Mouse (Mus musculus): ENCODE measurements around the gene Dnajb6.

DNA sequence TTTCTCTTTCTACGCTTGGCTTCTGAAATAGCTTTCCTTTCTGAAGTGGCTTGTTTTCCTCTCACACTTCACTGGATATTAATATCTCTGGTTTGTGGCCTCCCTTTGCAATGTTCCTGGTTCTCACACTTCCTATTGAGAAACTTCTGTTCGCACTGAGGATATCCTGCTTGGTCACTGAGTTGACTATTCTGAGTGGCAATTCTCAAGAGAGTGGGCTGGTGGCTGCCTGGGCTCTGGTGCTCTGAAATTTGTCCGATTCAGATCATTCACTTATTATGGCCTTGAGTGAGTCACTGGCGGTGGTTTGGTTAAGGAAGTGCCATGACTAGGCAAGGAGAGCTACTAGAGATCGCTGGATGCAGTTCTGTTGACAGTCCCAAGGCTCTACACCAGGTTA is 118.9 kb downstream of the Dnajb6 start:
- TF ChIP-seq CTCF (IDR thresholded peaks at IDR 0.05; ENCODE audit: extremely low read depth, insufficient read length, insufficient replicate concordance, low read depth, low read length) (no peak), POLR2A (IDR thresholded peaks at IDR 0.05; ENCODE audit: low read depth, low read length) (no peak)
